In genomic region chr14:35157069-35157655, GRCm38 (mm10) we compare ENCODE assay signal across 9 mouse cellular contexts.
A peak's percentile ranks its signal among the peaks of the same experiment; 100 is the strongest.
DNase-seq lines count a peak whose midpoint lies in the region; ATAC-seq and TF ChIP-seq lines count a peak whose summit lies in the region.
"Had no signal": no experiment of that assay in that cellular context is flagged by ENCODE, and none has a peak within 500 bp of the region (broad histone marks: within the 10 kb centered on the region; RNA-seq: fewer than 3 reads in every experiment).

No protein-coding gene starts in this region.

- no peaks in the 10 kb centered on the region for H3K36me3 ChIP-seq in hindbrain, embryonic 13.5 days
- H3K36me3 ChIP-seq in midbrain, embryonic 15.5 days (replicated peaks) = no peaks in the 10 kb centered on the region
- H3K36me3 ChIP-seq: heart, embryonic 15.5 days had no signal

- no peak overlapping the region for H3K9ac ChIP-seq in hindbrain, embryonic 13.5 days
- H3K9ac ChIP-seq in midbrain, embryonic 15.5 days = no peak overlapping the region
- H3K9ac ChIP-seq: heart, embryonic 15.5 days had no signal

- H3K4me1 ChIP-seq in hindbrain, embryonic 13.5 days (replicated peaks) = no peaks in the 10 kb centered on the region; the same call in 1 of the 2 replicates
- no peaks in the 10 kb centered on the region for H3K4me1 ChIP-seq in midbrain, embryonic 15.5 days
- H3K4me1 ChIP-seq: heart, embryonic 15.5 days had no signal

- peak; percentile 56 for TF ChIP-seq CTCF in left cerebral cortex, adult 2 months (IDR thresholded peaks at IDR 0.05)

- H3K4me2 ChIP-seq in hindbrain, embryonic 13.5 days = no peak overlapping the region
- no peak overlapping the region for H3K4me2 ChIP-seq in midbrain, embryonic 15.5 days
- H3K4me2 ChIP-seq: heart, embryonic 15.5 days had no signal

- H3K27ac ChIP-seq in left cerebral cortex, adult 2 months = no peak overlapping the region
- H3K27ac ChIP-seq in hindbrain, embryonic 13.5 days = no peak overlapping the region
- no peak overlapping the region for H3K27ac ChIP-seq in midbrain, embryonic 15.5 days
- H3K27ac ChIP-seq: heart, embryonic 15.5 days had no signal

- WGBS in hindbrain, embryonic 13.5 days = 74% methylated on average over 7 of the region's 7 CpGs
- 80% methylated on average over 7 of the region's 7 CpGs for WGBS in midbrain, embryonic 15.5 days

- peak; percentile 71 to 72 for DNase-seq in cerebellum, postnatal 14 days
- no peak for DNase-seq in cerebellum, adult 9-10 months
- no peak for DNase-seq in left cerebral cortex, adult 2 months (ENCODE audit: extremely low spot score in 1 of 2, low spot score in 2 of 2)
- DNase-seq in left cerebral cortex, adult 11 months (ENCODE audit: low spot score) = no peak
- DNase-seq in urinary bladder, adult 2 months (ENCODE audit: low spot score) = no peak
- no peak for DNase-seq in adrenal gland, adult 8-10 months

- ATAC-seq in hindbrain, embryonic 13.5 days (ENCODE audit: low FRiP score) = 0 out of 2 replicates have a peak, but pooled peaks have one; percentile 23
- 0 out of 2 replicates have a peak, but pooled peaks have one; percentile 24 for ATAC-seq in midbrain, embryonic 15.5 days (replicated peaks)

- H3K4me3 ChIP-seq in left cerebral cortex, adult 2 months = no peak overlapping the region
- no peak overlapping the region for H3K4me3 ChIP-seq in hindbrain, embryonic 13.5 days
- no peak overlapping the region for H3K4me3 ChIP-seq in midbrain, embryonic 15.5 days
- H3K4me3 ChIP-seq: heart, embryonic 15.5 days had no signal

- no peaks in the 10 kb centered on the region for H3K9me3 ChIP-seq in hindbrain, embryonic 13.5 days
- no peaks in the 10 kb centered on the region for H3K9me3 ChIP-seq in midbrain, embryonic 15.5 days
- H3K9me3 ChIP-seq: heart, embryonic 15.5 days had no signal

- H3K27me3 ChIP-seq in hindbrain, embryonic 13.5 days = no peaks in the 10 kb centered on the region
- no peaks in the 10 kb centered on the region for H3K27me3 ChIP-seq in midbrain, embryonic 15.5 days (replicated peaks)
- H3K27me3 ChIP-seq: heart, embryonic 15.5 days had no signal

- intact Hi-C loops in left cerebral cortex, adult 2 months (cut with DNase I) = no loop called here

Comparison
In these comparisons a context has a peak if more than half of its experiments do, and no peak if none do; other contexts are left out.
1. DNase-seq: peak in cerebellum, postnatal 14 days (2 of 2); none in cerebellum, adult 9-10 months (single experiment), left cerebral cortex, adult 2 months (0 of 2), left cerebral cortex, adult 11 months (single experiment), urinary bladder, adult 2 months (single experiment) and adrenal gland, adult 8-10 months (single experiment).